ENCODE assay signal across 9 mouse cellular contexts in genomic region chr1:23490640-23491039, GRCm38 (mm10).
DNase-seq lines count a peak whose midpoint lies in the region; ATAC-seq lines count a peak whose summit lies in the region.
"Had no signal": no experiment of that assay in that cellular context is flagged by ENCODE, and none has a peak within 500 bp of the region (broad histone marks: within the 10 kb centered on the region; RNA-seq: fewer than 3 reads in every experiment).

No protein-coding gene starts in this region.

- peaks cover 9% of the 10 kb centered on the region for H3K4me1 ChIP-seq in hindbrain, embryonic 16.5 days (ENCODE audit: control insufficient read depth, insufficient read depth, low read depth, low read length)
- H3K4me1 ChIP-seq in heart, embryonic 10.5 days = no peaks in the 10 kb centered on the region

- no peak for DNase-seq in frontal cortex, postnatal 14 days (ENCODE audit: low spot score in 2 of 2)
- DNase-seq in right cerebral cortex, adult 2 months (ENCODE audit: low spot score in 2 of 2) = peak; percentile 2 to 4
- no peak for DNase-seq in right cerebral cortex, adult 18-20 months
- DNase-seq in telencephalon, adult 2 months (ENCODE audit: low read depth, low spot score) = peak; percentile 15
- DNase-seq in gastrocnemius, adult 18-20 months (ENCODE audit: low spot score) = no peak
- no peak for DNase-seq in heart, embryonic 10.5 days (ENCODE audit: low spot score)

- H3K36me3 ChIP-seq in hindbrain, embryonic 16.5 days (ENCODE audit: control insufficient read depth, insufficient read depth, low read length) = no peaks in the 10 kb centered on the region
- no peaks in the 10 kb centered on the region for H3K36me3 ChIP-seq in heart, embryonic 10.5 days

- 20% methylated on average over 10 of the region's 10 CpGs for WGBS in hindbrain, embryonic 16.5 days
- 80% methylated on average over 10 of the region's 10 CpGs for WGBS in heart, embryonic 10.5 days

- H3K4me3 ChIP-seq in hindbrain, embryonic 16.5 days (ENCODE audit: low read length) = peak overlapping the region; percentile 22
- no peak overlapping the region for H3K4me3 ChIP-seq in heart, embryonic 10.5 days

- peak overlapping the region; percentile 50 for H3K4me2 ChIP-seq in hindbrain, embryonic 16.5 days (ENCODE audit: low read length)

- no peak overlapping the region; the same call in 1 of the 2 replicates for H3K27ac ChIP-seq in hindbrain, embryonic 16.5 days (ENCODE audit: low read depth, low read length)
- H3K27ac ChIP-seq in heart, embryonic 10.5 days = no peak overlapping the region
- H3K27ac ChIP-seq: liver, embryonic 14.5 days had no signal

- H3K9ac ChIP-seq in hindbrain, embryonic 16.5 days (ENCODE audit: low read depth, low read length) = peak overlapping the region; percentile 37; the same call in 1 of the 2 replicates
- H3K9ac ChIP-seq: liver, embryonic 14.5 days had no signal

- H3K9me3 ChIP-seq in hindbrain, embryonic 16.5 days (ENCODE audit: control insufficient read depth, low read length) = peaks cover 2% of the 10 kb centered on the region; the same call in 1 of the 2 replicates
- peaks cover 3% of the 10 kb centered on the region; the same call in 1 of the 2 replicates for H3K9me3 ChIP-seq in heart, embryonic 10.5 days

- H3K27me3 ChIP-seq in hindbrain, embryonic 16.5 days (replicated peaks; ENCODE audit: control insufficient read depth, insufficient read depth, low read length) = no peaks in the 10 kb centered on the region
- H3K27me3 ChIP-seq in heart, embryonic 10.5 days (ENCODE audit: insufficient read depth, poor library complexity, severe bottlenecking) = no peaks in the 10 kb centered on the region

- ATAC-seq in frontal cortex, adult (ENCODE audit: low TSS enrichment) = peak; percentile 80
- ATAC-seq in hindbrain, embryonic 16.5 days = peak; percentile 82

Comparison
In these comparisons a context has a peak if more than half of its experiments do, and no peak if none do; other contexts are left out.
1. DNase-seq: peak in right cerebral cortex, adult 2 months (2 of 2) and telencephalon, adult 2 months (single experiment); none in frontal cortex, postnatal 14 days (0 of 2), right cerebral cortex, adult 18-20 months (single experiment), gastrocnemius, adult 18-20 months (single experiment) and heart, embryonic 10.5 days (single experiment).